Mouse (Mus musculus) liver, adult (tissue): ENCODE results near the gene Akr1cl.
"Not testable (repeated sequence)": the region's sequence is repeated elsewhere in the genome, so short reads cannot be mapped to it uniquely, and the experiment has no call there.

Experiments used
- GATA4 ChIP-seq: IDR thresholded peaks from 2 replicates; pipeline ENCODE4 v1.6.1; 2014; ENCODE audit warnings: mild to moderate bottlenecking, low read length; ENCODE audit not compliant: insufficient replicate concordance

Akr1cl gene

DNA sequence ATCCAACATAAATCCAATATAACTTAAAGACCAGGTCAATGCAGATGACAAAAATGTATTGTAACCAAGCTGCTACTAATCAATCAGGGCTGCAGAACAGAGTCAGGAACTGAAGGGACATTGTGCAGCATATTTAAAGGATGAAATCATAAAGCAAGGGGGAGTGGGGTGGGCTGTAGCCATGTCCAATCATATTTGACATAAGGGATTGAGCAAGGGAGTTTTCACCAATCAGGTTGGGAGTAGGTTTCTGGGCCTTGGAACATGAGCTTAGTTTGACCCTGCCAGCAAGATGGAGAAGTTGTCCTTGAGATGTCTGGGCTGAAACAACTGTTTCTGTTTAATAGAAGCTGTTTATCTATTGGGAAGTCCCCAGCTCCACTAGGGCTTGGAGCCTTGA is at the start of gene Akr1cl:
Gene Akr1cl (minus strand): TSS at position 119 of the 400 bp plus-strand sequence.
- TF ChIP-seq GATA4, result no peak

DNA sequence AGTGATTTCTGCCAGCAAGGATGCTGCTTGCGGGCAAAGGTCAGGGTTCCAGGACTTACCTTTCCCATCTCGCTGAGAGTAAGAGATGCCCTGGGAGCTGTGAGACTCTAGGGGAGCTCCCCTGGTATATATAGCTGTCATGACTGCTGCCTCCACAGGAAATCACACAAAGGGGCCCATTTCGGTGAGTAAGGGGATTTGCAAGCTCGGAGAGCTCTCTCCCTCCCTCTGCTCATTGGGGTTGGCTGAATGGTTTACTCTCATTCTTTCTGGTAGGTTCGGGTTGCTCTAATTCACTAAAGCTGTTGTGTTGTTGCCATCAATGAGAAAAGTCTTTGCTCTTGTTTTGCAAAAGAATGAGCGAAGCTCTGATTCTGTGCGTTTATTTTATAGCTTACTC is 49.6 kb upstream of the Akr1cl start, which contains the start of gene Crygb:
Gene Crygb (minus strand): TSS at position 101 of the 400 bp plus-strand sequence.
- no peak for TF ChIP-seq GATA4

DNA sequence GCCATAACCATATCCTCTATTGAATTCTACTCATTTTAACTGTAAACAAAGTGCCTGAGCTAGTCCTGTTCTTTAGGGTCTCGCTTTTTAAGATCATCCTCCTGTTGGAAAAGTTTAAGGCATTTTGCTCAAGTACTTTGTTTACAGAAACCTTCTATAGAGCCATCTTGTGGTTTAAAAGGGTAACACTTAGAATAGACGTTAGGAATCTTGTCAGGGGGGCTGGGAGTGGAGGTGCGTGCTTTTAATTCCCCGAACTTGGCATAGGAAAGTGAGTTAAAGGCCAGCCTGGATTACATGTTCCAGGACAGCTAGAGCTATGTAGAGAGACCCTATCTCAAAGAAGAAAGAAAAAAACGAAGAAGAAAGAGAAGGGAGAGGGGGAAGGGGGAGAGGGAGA is 43.0 kb upstream of the Akr1cl start:
- no peak for TF ChIP-seq GATA4

DNA sequence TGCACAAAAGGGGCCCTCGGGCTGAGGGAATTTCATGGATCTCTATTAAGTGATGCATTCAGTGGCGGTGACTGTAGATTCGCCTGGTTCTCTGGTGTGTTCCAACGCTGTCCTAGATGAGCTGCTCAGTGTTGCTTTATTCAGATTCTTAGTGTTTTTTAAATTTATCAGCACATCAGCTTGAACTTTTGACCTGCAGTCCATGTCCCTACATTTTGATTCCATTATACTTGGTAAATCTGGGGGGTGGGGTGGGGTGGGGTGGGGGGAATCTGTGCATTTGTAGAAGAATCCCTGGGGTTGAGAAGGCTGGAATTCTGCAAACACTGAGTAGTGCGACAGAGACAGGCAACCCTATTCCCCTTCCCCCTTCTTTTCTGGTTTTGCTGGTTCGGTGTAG is 41.0 kb upstream of the Akr1cl start, which contains the start of gene Crygc:
Gene Crygc (minus strand): TSS at position 101 of the 400 bp plus-strand sequence.
- no peak for TF ChIP-seq GATA4

DNA sequence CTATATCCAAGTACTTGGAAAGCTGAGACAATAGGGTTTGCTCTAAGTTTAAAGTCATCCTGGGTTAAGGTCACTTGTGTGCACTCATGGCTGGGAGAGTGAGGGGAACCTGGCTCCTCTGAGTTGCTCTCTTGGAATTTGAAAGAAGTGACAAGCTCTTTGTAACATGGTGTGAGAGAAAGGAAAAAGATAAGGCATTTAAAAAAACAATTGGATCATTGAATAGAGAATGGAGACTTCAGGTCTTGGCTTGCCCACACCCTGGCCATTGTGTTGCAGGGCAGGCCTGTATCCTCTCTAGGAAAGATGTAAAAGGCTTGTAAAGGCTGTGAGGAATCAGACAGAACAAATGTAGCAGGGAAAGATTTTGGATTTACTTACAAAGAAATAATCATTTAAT is 35.3 kb upstream of the Akr1cl start:
- TF ChIP-seq GATA4, result no peak

DNA sequence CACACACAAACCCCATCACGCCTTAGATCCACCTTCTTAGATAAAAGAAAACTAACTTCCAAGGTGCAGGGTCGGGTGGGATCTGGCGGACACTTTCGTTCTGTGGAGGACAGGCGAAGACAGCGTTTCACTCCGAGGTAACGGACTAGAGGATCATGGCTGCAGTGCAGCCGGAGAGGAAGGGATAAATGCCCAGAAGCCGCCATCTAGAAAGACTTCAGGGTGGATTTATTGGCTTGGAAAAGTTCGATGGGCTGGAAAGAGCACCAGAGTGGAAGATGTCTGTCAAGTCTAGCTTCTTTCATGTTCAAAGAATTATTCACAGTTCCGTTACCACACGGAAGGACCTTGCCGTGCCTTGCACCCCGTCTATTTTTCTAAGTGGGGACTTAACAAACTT is 31.6 kb upstream of the Akr1cl start:
- TF ChIP-seq GATA4, result no peak

DNA sequence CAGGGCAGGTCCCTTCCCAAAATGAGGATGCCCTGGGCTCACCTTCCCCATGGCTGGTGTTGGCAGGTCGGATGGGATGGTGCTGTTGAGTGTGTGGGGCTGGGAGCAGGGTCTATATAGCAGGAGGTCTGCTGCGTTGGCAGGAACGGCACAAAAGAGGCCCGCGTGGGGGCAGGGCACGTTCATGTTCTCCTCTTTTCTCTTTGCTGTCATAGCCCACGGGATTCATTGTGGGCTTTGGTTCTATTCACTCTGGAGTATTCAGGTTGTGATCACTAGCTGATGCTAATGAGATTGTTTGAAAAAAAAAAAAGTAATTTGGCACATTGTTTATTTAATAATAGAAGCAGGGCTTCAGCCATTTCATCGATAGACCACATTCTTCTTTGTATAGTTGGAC is 30.8 kb upstream of the Akr1cl start, which contains the start of gene Crygd:
Gene Crygd (minus strand): TSS at position 101 of the 400 bp plus-strand sequence.
- no peak for TF ChIP-seq GATA4

DNA sequence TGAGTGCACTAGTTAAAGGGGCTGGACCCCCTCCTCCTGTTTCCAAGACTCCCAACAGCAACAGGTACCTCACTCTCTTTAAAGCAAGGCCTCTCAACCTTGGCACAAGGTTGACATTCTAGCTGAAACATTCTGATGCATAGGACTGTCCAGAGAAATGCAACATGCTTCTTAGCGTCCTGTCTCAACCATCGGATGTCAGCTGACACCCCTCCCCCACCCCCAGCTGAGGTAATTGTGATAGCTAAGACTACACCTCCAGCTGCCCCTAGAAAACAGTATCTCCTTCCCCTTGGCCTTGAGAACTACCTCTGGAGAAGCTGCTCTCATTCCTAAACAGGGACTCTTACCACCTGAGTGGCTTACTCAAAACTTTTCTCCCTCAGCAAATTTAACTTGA is 19.6 kb upstream of the Akr1cl start:
- TF ChIP-seq GATA4, result no peak

DNA sequence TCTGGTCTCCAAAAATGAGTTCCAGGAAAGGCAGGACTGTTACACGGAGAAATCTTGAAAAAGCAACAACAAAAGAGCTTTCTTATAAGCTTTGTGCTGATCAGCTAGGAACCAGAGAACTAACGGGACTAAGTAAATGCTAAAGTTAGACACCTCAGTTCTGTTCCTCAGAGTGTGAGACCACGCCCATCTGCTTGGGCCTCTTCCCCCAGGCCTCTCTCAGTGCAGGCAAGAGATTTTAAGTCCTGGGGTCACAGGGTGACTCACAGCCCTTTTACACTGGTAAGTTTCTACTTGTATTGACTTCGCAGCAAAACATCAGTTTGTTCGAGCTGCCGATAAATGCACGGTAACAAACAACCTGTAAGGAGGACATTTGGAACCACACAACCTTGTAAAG is 19.1 kb upstream of the Akr1cl start:
- TF ChIP-seq GATA4, result no peak

DNA sequence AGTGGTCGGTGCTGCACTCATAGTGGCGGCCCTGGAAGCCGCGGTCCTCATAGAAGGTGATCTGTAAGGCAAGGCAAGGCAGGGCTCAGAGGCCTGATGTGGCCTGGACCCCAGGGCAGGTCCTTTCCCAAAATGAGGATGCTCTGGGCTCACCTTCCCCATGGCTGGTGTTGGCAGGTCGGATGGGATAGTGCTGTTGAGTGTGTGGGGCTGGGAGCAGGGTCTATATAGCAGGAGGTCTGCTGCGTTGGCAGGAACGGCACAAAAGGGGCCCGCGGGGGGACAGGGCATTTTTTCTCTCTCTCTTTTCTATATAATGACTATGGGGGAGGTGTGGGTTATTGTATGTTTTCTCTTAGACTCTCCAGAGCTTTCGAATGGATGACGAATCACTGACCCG is 18.4 kb upstream of the Akr1cl start, which contains the start of gene Cryge:
Gene Cryge (minus strand): TSS at position 198 of the 400 bp plus-strand sequence.
- not testable (repeated sequence) for TF ChIP-seq GATA4

DNA sequence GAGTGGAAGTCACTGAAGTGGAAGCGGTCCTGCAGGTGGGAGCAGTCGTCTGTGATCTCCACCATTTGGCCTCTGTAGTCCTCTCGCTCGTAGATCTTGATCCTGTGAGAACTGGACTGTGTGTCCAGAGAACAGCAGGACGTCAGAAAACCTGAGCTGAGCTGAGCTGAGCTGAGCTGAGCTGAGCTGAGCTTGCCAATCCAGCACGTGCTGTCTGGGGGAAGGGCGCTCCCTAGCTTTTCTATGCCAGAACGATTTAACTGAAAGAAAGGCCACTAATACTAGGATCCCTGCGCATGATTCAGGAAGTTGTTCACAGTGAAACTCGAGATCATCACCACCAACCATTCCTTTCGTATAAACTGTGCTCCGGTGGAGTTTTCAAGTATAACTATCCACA is 16.2 kb upstream of the Akr1cl start:
- TF ChIP-seq GATA4, result no peak

DNA sequence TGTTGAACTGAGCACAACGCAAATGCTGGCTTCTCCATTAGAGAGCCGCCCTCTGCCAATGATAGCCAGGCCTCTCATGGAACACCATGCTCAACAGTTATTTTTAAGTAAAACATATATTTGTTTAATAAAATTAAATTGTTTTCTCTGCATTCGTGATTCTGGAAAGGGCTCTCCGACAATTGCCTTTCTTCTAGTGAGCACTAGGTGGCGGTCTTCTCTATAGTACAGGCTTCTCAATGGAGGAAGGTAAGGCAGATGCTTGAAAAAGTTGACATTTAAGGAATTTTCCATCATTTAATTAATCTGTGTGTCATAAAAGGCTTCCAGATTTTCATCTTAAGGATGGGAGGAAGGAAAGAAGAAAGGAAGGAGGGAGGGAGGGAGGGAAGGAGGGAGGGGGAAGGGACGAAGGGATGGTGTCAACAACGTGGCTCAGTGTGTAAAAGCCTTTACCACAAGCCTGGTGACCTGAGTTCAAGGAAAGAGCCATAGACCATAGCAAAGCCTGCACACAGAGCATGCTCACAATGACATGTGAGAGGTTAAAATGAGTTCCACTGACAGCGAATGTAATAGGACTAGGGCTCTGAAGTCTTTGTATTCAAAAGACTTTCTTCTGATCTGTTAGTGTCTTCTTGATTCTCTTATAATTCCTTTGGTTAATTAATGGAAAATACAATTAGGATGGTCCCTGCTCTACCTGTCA is 14.0 kb upstream of the Akr1cl start:
- TF ChIP-seq GATA4, result no peak

DNA sequence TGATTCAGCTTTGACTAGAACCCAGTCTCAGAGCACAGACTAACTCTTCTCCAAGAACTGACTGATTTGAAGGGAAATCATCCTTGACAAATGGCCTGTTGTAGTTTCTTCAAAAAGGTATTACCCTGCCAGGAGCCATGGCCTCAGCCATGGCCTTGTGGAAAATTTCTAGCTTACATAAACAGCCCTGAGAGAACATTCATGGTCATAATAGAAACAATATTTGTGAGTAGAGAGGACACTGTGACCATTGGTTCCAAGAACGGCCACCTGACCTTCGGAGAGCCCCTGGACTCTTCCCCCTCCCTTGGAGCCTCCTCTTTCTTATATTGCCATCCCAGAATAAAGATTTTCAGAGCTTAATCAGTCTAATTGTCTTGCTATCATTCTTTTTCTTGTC is 10.9 kb upstream of the Akr1cl start:
- no peak for TF ChIP-seq GATA4

DNA sequence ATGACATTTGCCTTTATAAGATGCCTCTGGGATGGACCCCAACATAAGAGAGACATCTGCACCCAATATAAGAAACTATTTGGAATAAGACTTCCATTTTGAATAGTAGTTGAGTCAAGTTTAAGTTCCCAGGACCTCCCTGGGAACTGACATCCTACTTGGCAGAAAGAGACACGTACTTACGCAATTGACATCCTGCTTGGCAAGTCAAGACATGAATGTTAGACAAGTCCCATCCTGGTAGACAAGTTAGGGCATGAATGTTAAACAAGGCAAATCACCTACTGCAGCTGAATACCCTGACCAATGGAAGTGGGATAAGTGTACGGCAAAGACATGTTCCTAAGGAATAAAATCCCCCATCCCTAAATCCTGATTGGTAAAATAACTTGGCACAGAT is 9.3 kb upstream of the Akr1cl start:
- TF ChIP-seq GATA4, result no peak

DNA sequence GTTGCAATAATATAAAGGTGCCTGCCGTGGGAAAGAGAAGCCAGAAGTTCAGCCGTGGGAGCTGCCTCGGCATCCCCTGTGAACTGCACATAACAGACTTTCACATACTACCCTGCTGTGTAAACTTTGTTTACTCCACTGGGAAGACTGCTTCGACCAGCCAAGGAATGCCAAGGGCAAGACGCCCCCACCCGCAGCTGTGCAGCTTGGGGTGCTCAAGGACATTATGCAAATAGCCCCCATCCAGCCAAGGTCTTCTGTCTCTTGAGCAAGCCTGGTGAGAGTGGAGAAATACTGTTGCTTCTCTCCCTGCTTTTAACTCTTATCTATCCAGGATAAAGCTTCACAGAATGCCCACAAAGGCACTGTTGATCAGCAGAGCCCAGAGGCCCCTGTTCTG is 8.2 kb upstream of the Akr1cl start:
- no peak for TF ChIP-seq GATA4

DNA sequence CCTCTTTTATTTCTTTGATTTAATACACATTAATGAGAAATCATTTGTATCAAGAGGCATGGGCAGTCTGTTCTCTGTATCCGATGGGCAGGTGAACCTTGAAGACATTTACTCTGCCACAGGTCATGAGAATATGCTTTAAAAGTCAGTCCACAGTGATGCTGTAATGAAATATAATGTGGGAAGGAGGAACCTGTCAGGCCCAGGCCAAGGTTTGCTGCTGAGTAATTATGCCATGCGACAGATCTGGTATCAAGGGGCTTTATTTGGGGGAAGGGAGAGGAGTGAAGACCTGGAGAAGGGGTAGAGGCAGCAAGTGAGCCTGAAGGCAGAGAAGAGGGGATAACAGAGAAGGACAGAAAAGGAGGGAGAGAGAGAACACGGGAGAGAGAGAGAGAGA is 7.1 kb upstream of the Akr1cl start:
- TF ChIP-seq GATA4, result no peak

DNA sequence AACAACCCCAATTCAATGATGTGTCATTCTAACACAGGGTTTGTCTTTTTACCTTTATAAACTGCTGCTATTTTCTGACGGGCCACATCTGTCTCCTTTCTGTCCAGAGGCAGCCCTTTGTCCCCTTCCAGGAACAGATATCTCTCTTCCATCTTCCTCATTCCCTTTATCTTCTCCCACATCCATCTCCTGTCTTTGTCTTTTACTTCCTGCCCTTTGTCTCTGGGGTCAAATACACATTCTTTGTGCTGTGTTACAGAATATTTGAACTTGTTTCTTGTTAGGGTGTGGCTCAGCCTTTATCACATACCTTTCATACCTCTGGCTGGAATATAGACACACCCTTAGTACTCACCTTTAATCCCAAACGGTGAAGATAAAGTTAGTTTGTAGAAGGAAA is 5.0 kb upstream of the Akr1cl start:
- TF ChIP-seq GATA4, result no peak
